Mouse (Mus musculus) ovary, postnatal 10 days (tissue): ENCODE data around the gene Pld6.
"Not testable (repeated sequence)": the region's sequence is repeated elsewhere in the genome, so short reads cannot be mapped to it uniquely, and the experiment has no call there.

Experiments
- DNase-seq: peaks from one replicate; pipeline ENCODE4 v3.0.0; 2022; ENCODE audit warnings: low spot score

Gene Pld6

GRCm38 (mm10) chr11:59746614-59747013 lies 40.8 kb downstream of the Pld6 start:
- no peak for DNase-seq

GRCm38 (mm10) chr11:59745851-59746250 lies 41.6 kb downstream of the Pld6 start:
- no peak for DNase-seq

GRCm38 (mm10) chr11:59744374-59744773 lies 43.1 kb downstream of the Pld6 start:
- no peak for DNase-seq

GRCm38 (mm10) chr11:59743712-59744111 lies 43.7 kb downstream of the Pld6 start:
- no peak for DNase-seq

GRCm38 (mm10) chr11:59743307-59743706 lies 44.1 kb downstream of the Pld6 start:
- no peak for DNase-seq

GRCm38 (mm10) chr11:59741915-59742314 lies 45.5 kb downstream of the Pld6 start:
- DNase-seq: no peak

- no peak for DNase-seq
Observed at GRCm38 (mm10) chr11:59739996-59740395, 47.4 kb downstream of the Pld6 start.

- DNase-seq: no peak
Observed at GRCm38 (mm10) chr11:59737250-59737649, 50.2 kb downstream of the Pld6 start.

- DNase-seq: not testable (repeated sequence)
Observed at GRCm38 (mm10) chr11:59735938-59736337, 51.5 kb downstream of the Pld6 start.

GRCm38 (mm10) chr11:59734335-59734734 lies 53.1 kb downstream of the Pld6 start:
- no peak for DNase-seq
